Mouse (Mus musculus) kidney, postnatal 4 days (tissue): ENCODE measurements around the gene Gm15446.
"Not testable (repeated sequence)": the region's sequence is repeated elsewhere in the genome, so short reads cannot be mapped to it uniquely, and the experiment has no call there.

ENCODE experiments used
- DNase-seq, 2 experiments: peaks; one replicate each; pipeline ENCODE4 v3.0.0; 2021; ENCODE audit warnings: mixed read lengths in 2 of 2

Gm15446 gene

GRCm38 (mm10) chr5:109923261-109924071 lies at the start of gene Gm15446:
Gene Gm15446 (plus strand): TSS chr5:109923400.
- DNase-seq, result peak; percentile 93 to 94

GRCm38 (mm10) chr5:109924129-109924528 lies 929 bp downstream of the Gm15446 start:
- DNase-seq, result not testable (repeated sequence)

- DNase-seq, result no peak
Observed at GRCm38 (mm10) chr5:109924936-109925335, 1.7 kb downstream of the Gm15446 start.

GRCm38 (mm10) chr5:109950281-109950680 lies 27.1 kb downstream of the Gm15446 start:
- no peak for DNase-seq

GRCm38 (mm10) chr5:109980743-109981142 lies 57.5 kb downstream of the Gm15446 start:
- not testable (repeated sequence) for DNase-seq
